31 mouse cellular contexts compared by ENCODE assay signal in genomic region chr4:95644048-95644447, GRCm38 (mm10).
A peak's percentile ranks its signal among the peaks of the same experiment; 100 is the strongest.
DNase-seq lines count a peak whose midpoint lies in the region; ATAC-seq lines count a peak whose summit lies in the region.
"Had no signal": no experiment of that assay in that cellular context is flagged by ENCODE, and none has a peak within 500 bp of the region (broad histone marks: within the 10 kb centered on the region; RNA-seq: fewer than 3 reads in every experiment).

No protein-coding gene starts in this region.

- no peak overlapping the region for H3K4me2 ChIP-seq in kidney, embryonic 14.5 days (replicated peaks; ENCODE audit: low read depth, low read length)
- H3K4me2 ChIP-seq in midbrain, embryonic 11.5 days: no peak overlapping the region
- H3K4me2 ChIP-seq in midbrain, embryonic 14.5 days (ENCODE audit: low read length): no peak overlapping the region
- H3K4me2 ChIP-seq: embryonic facial prominence, embryonic 15.5 days; forebrain, embryonic 13.5 days; heart, embryonic 11.5 days; hindbrain, embryonic 15.5 days; limb, embryonic 13.5 days; liver, embryonic 13.5 days; midbrain, embryonic 15.5 days; stomach, embryonic 15.5 days had no signal

- H3K27ac ChIP-seq in kidney, embryonic 14.5 days (ENCODE audit: low read depth, low read length): no peak overlapping the region
- H3K27ac ChIP-seq in midbrain, embryonic 11.5 days (ENCODE audit: low read depth, low read length): no peak overlapping the region
- H3K27ac ChIP-seq in midbrain, embryonic 14.5 days (replicated peaks; ENCODE audit: low read depth, low read length): no peak overlapping the region
- H3K27ac ChIP-seq: embryonic facial prominence, embryonic 15.5 days; forebrain, embryonic 13.5 days; hindbrain, embryonic 15.5 days; layer of hippocampus, adult 2 months; left cerebral cortex, adult 2 months; limb, embryonic 13.5 days; liver, embryonic 13.5 days; midbrain, embryonic 15.5 days; stomach, embryonic 15.5 days had no signal

- ATAC-seq in kidney, embryonic 14.5 days (ENCODE audit: low FRiP score, low TSS enrichment): peak; percentile 69
- peak; percentile 35; the same call in 1 of the 2 replicates for ATAC-seq in midbrain, embryonic 11.5 days (ENCODE audit: low FRiP score)
- ATAC-seq in midbrain, embryonic 14.5 days (ENCODE audit: low FRiP score, low TSS enrichment): no peak
- ATAC-seq: activated CD4-positive, CD25-positive, alpha-beta regulatory T cell, adult 4 months; forebrain, embryonic 13.5 days; inflammation-experienced regulatory T-cells, adult 6 months; lung, postnatal 0 days; midbrain, embryonic 15.5 days had no signal

- no peak overlapping the region for H3K9ac ChIP-seq in kidney, embryonic 14.5 days (ENCODE audit: low read depth, low read length)
- H3K9ac ChIP-seq in midbrain, embryonic 11.5 days (ENCODE audit: low read length): no peak overlapping the region
- H3K9ac ChIP-seq in midbrain, embryonic 14.5 days (replicated peaks; ENCODE audit: low read length): no peak overlapping the region
- H3K9ac ChIP-seq: embryonic facial prominence, embryonic 15.5 days; forebrain, embryonic 13.5 days; hindbrain, embryonic 15.5 days; limb, embryonic 13.5 days; liver, embryonic 13.5 days; midbrain, embryonic 15.5 days; stomach, embryonic 15.5 days had no signal

- H3K9me3 ChIP-seq in kidney, embryonic 14.5 days (ENCODE audit: control insufficient read depth, low read length): no peaks in the 10 kb centered on the region
- H3K9me3 ChIP-seq in midbrain, embryonic 11.5 days (ENCODE audit: control insufficient read depth, low read length): no peaks in the 10 kb centered on the region
- H3K9me3 ChIP-seq in midbrain, embryonic 14.5 days (ENCODE audit: control insufficient read depth, low read length): no peaks in the 10 kb centered on the region
- H3K9me3 ChIP-seq: embryonic facial prominence, embryonic 15.5 days; forebrain, embryonic 13.5 days; hindbrain, embryonic 15.5 days; limb, embryonic 13.5 days; liver, embryonic 13.5 days; megakaryocyte, embryonic 14.5 days; midbrain, embryonic 15.5 days; stomach, embryonic 15.5 days had no signal

- WGBS in kidney, embryonic 14.5 days: 40% methylated on average over 5 of the region's 5 CpGs
- WGBS in midbrain, embryonic 11.5 days: 34% methylated on average over 5 of the region's 5 CpGs
- WGBS in midbrain, embryonic 14.5 days: 21% methylated on average over 5 of the region's 5 CpGs

- H3K36me3 ChIP-seq in kidney, embryonic 14.5 days (ENCODE audit: control insufficient read depth, insufficient read depth, low read length): no peaks in the 10 kb centered on the region
- no peaks in the 10 kb centered on the region for H3K36me3 ChIP-seq in midbrain, embryonic 11.5 days (ENCODE audit: control insufficient read depth, insufficient read depth, low read length)
- H3K36me3 ChIP-seq in midbrain, embryonic 14.5 days (ENCODE audit: control insufficient read depth, insufficient read depth, low read length): no peaks in the 10 kb centered on the region
- H3K36me3 ChIP-seq: embryonic facial prominence, embryonic 15.5 days; hindbrain, embryonic 15.5 days; limb, embryonic 13.5 days; liver, embryonic 13.5 days; midbrain, embryonic 15.5 days; stomach, embryonic 15.5 days had no signal

- no peak for DNase-seq in kidney, postnatal 10 days
- no peak for DNase-seq in midbrain, embryonic 11.5 days (ENCODE audit: low spot score, missing footprints)
- DNase-seq in midbrain, embryonic 14.5 days: no peak
- DNase-seq in embryo, embryonic 11 days: peak; percentile 14
- no peak for DNase-seq in heart, adult 18-20 months
- DNase-seq: adrenal gland, adult 8-10 months; B cell, adult 2 months; cerebellum, adult 8-10 months; cerebellum, postnatal 25 days; gastrocnemius, postnatal 25 days; heart, adult 11 months; heart, postnatal 4 days; kidney, adult 8-10 months; liver, embryonic 13.5 days; lung, adult 18-20 months; lung, postnatal 4 days; right cerebral cortex, postnatal 25 days had no signal

- no peaks in the 10 kb centered on the region for H3K27me3 ChIP-seq in kidney, embryonic 14.5 days (ENCODE audit: control insufficient read depth, insufficient read depth, low read length)
- H3K27me3 ChIP-seq in midbrain, embryonic 11.5 days (ENCODE audit: control insufficient read depth, insufficient read depth, low read length): no peaks in the 10 kb centered on the region
- no peaks in the 10 kb centered on the region for H3K27me3 ChIP-seq in midbrain, embryonic 14.5 days (ENCODE audit: control insufficient read depth, insufficient read depth, low read length)
- H3K27me3 ChIP-seq: embryonic facial prominence, embryonic 15.5 days; forebrain, embryonic 13.5 days; hindbrain, embryonic 15.5 days; limb, embryonic 13.5 days; liver, embryonic 13.5 days; midbrain, embryonic 15.5 days; stomach, embryonic 15.5 days had no signal

- H3K4me1 ChIP-seq in kidney, embryonic 14.5 days (ENCODE audit: control insufficient read depth, insufficient read depth, low read length): no peaks in the 10 kb centered on the region
- peaks cover 3% of the 10 kb centered on the region for H3K4me1 ChIP-seq in midbrain, embryonic 11.5 days (ENCODE audit: control insufficient read depth, insufficient read depth, low read length)
- no peaks in the 10 kb centered on the region for H3K4me1 ChIP-seq in midbrain, embryonic 14.5 days (ENCODE audit: control insufficient read depth, insufficient read depth, low read length)
- H3K4me1 ChIP-seq: embryonic facial prominence, embryonic 15.5 days; hindbrain, embryonic 15.5 days; limb, embryonic 13.5 days; liver, embryonic 13.5 days; midbrain, embryonic 15.5 days; stomach, embryonic 15.5 days had no signal

- H3K4me3 ChIP-seq in kidney, embryonic 14.5 days (ENCODE audit: low read length): no peak overlapping the region
- H3K4me3 ChIP-seq in midbrain, embryonic 11.5 days (ENCODE audit: low read depth, low read length): no peak overlapping the region
- no peak overlapping the region for H3K4me3 ChIP-seq in midbrain, embryonic 14.5 days (replicated peaks; ENCODE audit: low read depth, low read length)
- H3K4me3 ChIP-seq: embryonic facial prominence, embryonic 15.5 days; forebrain, embryonic 13.5 days; hindbrain, embryonic 15.5 days; layer of hippocampus, adult 2 months; left cerebral cortex, adult 2 months; limb, embryonic 13.5 days; liver, embryonic 13.5 days; megakaryocyte, embryonic 14.5 days; midbrain, embryonic 15.5 days; stomach, embryonic 15.5 days had no signal
